Mouse (Mus musculus) hindbrain, postnatal 0 days (tissue): Measurements from ENCODE around the gene Qpct. TPM values are rescaled to one million over a fixed set of nuclear protein-coding genes. Genes with fewer than 3 reads are reported as not detected.
A peak's percentile ranks its signal among the peaks of the same experiment; 100 is the strongest.

Source experiments
- ATAC-seq: fragments of 200-750 bp; cut with Nextera tagmentation; 2 replicates; pipeline ENCODE4 v1.8.0; 2017; ENCODE audit warnings: mild to moderate bottlenecking, moderate TSS enrichment, moderate library complexity
- DNase-seq: peaks from one replicate; pipeline ENCODE4 v3.0.0-alpha.2; 2015; ENCODE audit warnings: low spot score
- H3K27ac ChIP-seq: fragments of 300-500 bp; sonication (generic); 2 replicates; pipeline ENCODE4 v1.5.1; 2014; ENCODE audit warnings: mild to moderate bottlenecking
- H3K27me3 ChIP-seq: fragments of 300-500 bp; sonication (generic); 2 replicates; pipeline ENCODE4 v1.6.1; 2014; ENCODE audit warnings: low read length, mixed read lengths; ENCODE audit not compliant: insufficient read depth
- H3K36me3 ChIP-seq: fragments of 300-500 bp; sonication (generic); 2 replicates; pipeline ENCODE4 v1.6.1; 2014; ENCODE audit warnings: low read length, mixed read lengths; ENCODE audit not compliant: insufficient read depth
- H3K4me1 ChIP-seq: fragments of 300-500 bp; sonication (generic); 2 replicates; pipeline ENCODE4 v1.6.1; 2014; ENCODE audit warnings: antibody characterized with exemption, low read length, mixed read lengths; ENCODE audit not compliant: insufficient read depth
- H3K4me2 ChIP-seq: fragments of 300-500 bp; sonication (generic); 2 replicates; pipeline ENCODE4 v1.6.1; 2014; ENCODE audit warnings: low read depth, mild to moderate bottlenecking, low read length, moderate library complexity, mixed read lengths
- H3K4me3 ChIP-seq: fragments of 300-500 bp; sonication (generic); 2 replicates; pipeline ENCODE4 v1.5.1; 2014; ENCODE audit warnings: low read length
- H3K9ac ChIP-seq: fragments of 300-500 bp; sonication (generic); replicated peaks from 2 replicates; pipeline ENCODE4 v1.6.1; 2014; ENCODE audit warnings: mild to moderate bottlenecking, low read length, moderate library complexity, mixed read lengths
- H3K9me3 ChIP-seq: fragments of 300-500 bp; sonication (generic); 2 replicates; pipeline ENCODE4 v1.6.1; 2016; ENCODE audit warnings: low read length, mixed read lengths
- CTCF ChIP-seq: IDR thresholded peaks from 2 replicates; pipeline ENCODE4 v1.5.1; 2016; ENCODE audit warnings: antibody characterized with exemption, control low read depth, low read depth
- WGBS: fragments of 180-500 bp; shearing (Covaris S2); extraction: QIAGEN DNeasy Blood & Tissue Kit; methylation state at CpG from one replicate; pipeline ENCODE4 v1.1.7; 2014; 5-methylcytosine and 5-hydroxymethylcytosine counted together
- polyA plus RNA-seq: library from polyadenylated mRNA; unstranded; fragments of >200 nt; fragmentation: Nextera tagmentation; extraction: Ambion mirVana; gene quantifications from 2 replicates; pipeline ENCODE4 v1.2.1, GENCODE M21; 2015
- total RNA-seq: library from RNA; depleted of rRNA; stranded (reverse); fragments of >200 nt; gene quantifications from 2 replicates; pipeline ENCODE4 v1.2.3, GENCODE M21; 2014

Qpct gene
- total and polyA plus RNA-seq, 2 experiments from 2014 or later = 30.8 to 37.3 TPM

GRCm38 (mm10) chr17:79020208-79020983 lies 31.3 kb upstream of the Qpct start, which contains the start of gene Prkd3:
Gene Prkd3, minus strand, starts transcription at chr17:79020816.
- no peaks in the 10 kb centered on the region for H3K36me3 ChIP-seq
- no peaks in the 10 kb centered on the region for H3K4me1 ChIP-seq
- 2% methylated on average over 73 of the region's 113 CpGs for WGBS
- H3K9me3 ChIP-seq = no peaks in the 10 kb centered on the region
- H3K4me3 ChIP-seq = peak within 1 kb of the TSS; percentile 74
- H3K27ac ChIP-seq = peak within 1 kb of the TSS; percentile 76
- H3K9ac ChIP-seq = peak within 1 kb of the TSS; percentile 65
- DNase-seq (peak; percentile 80), ATAC-seq (peak; percentile 96)
- no peak for TF ChIP-seq CTCF
- no peaks in the 10 kb centered on the region for H3K27me3 ChIP-seq
- peak within 1 kb of the TSS; percentile 73 for H3K4me2 ChIP-seq

DNA sequence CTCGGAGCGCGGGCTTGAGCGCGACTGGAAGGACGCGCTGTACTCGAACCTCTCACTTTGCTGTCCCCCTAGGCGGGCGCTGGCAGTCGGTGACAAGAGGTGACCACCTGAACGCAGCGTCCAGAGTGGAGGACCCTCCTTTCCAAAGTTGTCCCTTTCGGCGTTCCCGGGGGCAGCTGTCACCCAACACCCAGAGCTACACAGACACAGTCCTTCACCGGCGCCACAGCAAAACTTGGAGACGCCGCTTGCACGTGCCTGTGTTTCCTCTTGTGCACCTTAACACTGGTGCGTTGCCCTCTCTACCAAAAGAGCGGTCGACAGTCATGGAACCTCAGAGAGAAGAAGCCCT lies 30.7 kb upstream of the Qpct start:
- peak overlapping the region; percentile 76; the same call in 1 of the 2 replicates for H3K27ac ChIP-seq
- H3K4me3 ChIP-seq = peak overlapping the region; percentile 74
- 2% methylated on average over 24 of the region's 24 CpGs for WGBS
- H3K4me2 ChIP-seq = peak overlapping the region; percentile 73
- no peaks in the 10 kb centered on the region for H3K4me1 ChIP-seq
- no peaks in the 10 kb centered on the region for H3K27me3 ChIP-seq
- no peaks in the 10 kb centered on the region for H3K9me3 ChIP-seq
- H3K36me3 ChIP-seq = no peaks in the 10 kb centered on the region
- ATAC-seq (no peak), DNase-seq (no peak)
- H3K9ac ChIP-seq = peak overlapping the region; percentile 65
- no peak for TF ChIP-seq CTCF

- Histone ChIP-seq H3K4me2 (no peak overlapping the region), H3K4me1 (no peaks in the 10 kb centered on the region), H3K4me3 (no peak overlapping the region), H3K36me3 (no peaks in the 10 kb centered on the region), H3K9ac (no peak overlapping the region), H3K27me3 (no peaks in the 10 kb centered on the region), H3K27ac (no peak overlapping the region), H3K9me3 (no peaks in the 10 kb centered on the region)
- DNase-seq (no peak), ATAC-seq (no peak)
- WGBS = 61% methylated on average over 3 of the region's 3 CpGs
- TF ChIP-seq CTCF = no peak
These were observed 29.0 kb upstream of the Qpct start for GRCm38 (mm10) chr17:79022746-79023145.

DNA sequence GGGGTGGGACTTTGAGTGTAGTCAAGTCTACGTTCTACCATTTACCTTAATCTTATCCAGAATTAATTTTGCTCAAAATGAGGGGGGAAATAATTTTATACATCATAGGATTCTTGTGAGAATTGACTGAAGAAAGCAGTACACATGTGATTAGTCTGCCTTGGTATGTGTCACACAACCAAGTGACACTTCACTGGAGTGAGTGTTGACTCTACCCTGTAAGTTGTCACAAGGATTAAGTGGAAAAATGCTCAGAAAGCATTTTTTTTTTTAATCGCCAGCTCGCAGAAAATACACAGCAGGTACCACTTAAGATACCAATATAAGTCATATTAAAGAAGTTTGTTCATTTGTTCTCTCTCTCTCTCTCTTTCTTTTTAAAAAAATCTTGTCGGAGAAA lies 27.2 kb upstream of the Qpct start:
- no peak overlapping the region for H3K4me2 ChIP-seq
- no peaks in the 10 kb centered on the region for H3K4me1 ChIP-seq
- H3K36me3 ChIP-seq = no peaks in the 10 kb centered on the region
- no peak overlapping the region for H3K4me3 ChIP-seq
- H3K9ac ChIP-seq = no peak overlapping the region
- no peak for DNase-seq
- TF ChIP-seq CTCF = no peak
- no peak for ATAC-seq
- no peak overlapping the region for H3K27ac ChIP-seq
- 81% methylated on average over 4 of the region's 4 CpGs for WGBS
- H3K9me3 ChIP-seq = no peaks in the 10 kb centered on the region
- no peaks in the 10 kb centered on the region for H3K27me3 ChIP-seq

DNA sequence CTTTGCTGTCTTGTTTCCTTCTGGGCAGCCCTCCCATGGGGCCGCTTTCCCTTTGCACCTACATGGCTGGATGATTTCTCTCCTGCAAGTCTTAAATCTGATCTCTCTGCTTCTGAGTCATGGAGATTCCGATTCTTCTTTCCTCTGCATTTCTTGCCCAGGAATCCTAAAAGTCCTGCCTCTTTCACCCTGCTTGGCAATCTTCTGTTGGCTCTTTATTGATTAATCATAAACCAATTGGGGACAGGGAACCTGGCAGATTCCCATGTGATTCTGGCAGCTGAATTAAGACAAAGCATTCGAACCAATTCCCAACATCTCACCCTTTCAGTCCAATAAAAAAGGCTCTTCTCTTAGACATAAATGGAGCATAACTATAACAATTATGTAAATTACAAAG lies 22.5 kb upstream of the Qpct start:
- Histone ChIP-seq H3K9ac (no peak overlapping the region), H3K4me3 (no peak overlapping the region), H3K9me3 (no peaks in the 10 kb centered on the region; the same call in 1 of the 2 replicates), H3K4me2 (no peak overlapping the region), H3K27me3 (no peaks in the 10 kb centered on the region), H3K36me3 (no peaks in the 10 kb centered on the region), H3K4me1 (no peaks in the 10 kb centered on the region), H3K27ac (no peak overlapping the region)
- no peak for ATAC-seq
- WGBS = 88% methylated on average over 3 of the region's 3 CpGs
- TF ChIP-seq CTCF = no peak
- no peak for DNase-seq

DNA sequence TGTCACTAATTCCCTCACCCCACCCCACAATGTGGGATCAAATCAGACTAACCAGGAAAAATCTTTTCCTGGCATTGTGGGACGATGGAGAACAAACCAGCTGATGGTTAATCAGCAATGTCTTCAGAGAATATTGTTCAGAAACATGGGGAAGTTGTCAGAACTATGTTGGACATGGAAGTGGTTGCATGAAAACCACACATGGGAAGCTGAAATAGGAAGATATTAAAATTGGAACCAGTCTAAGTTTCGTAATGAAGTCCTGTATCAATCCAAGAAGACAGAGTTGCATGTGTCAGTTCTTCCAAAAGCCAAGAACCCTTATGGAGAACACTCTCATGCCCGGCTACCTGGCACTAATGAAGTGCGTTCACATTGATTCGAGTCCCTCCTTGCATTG lies 20.1 kb upstream of the Qpct start:
- ATAC-seq (no peak), DNase-seq (no peak)
- Histone ChIP-seq H3K9ac (no peak overlapping the region), H3K4me1 (no peaks in the 10 kb centered on the region), H3K4me2 (no peak overlapping the region), H3K9me3 (no peaks in the 10 kb centered on the region; the same call in 1 of the 2 replicates), H3K27ac (no peak overlapping the region), H3K4me3 (no peak overlapping the region), H3K27me3 (no peaks in the 10 kb centered on the region), H3K36me3 (no peaks in the 10 kb centered on the region)
- no peak for TF ChIP-seq CTCF
- WGBS = 87% methylated on average over 5 of the region's 5 CpGs

DNA sequence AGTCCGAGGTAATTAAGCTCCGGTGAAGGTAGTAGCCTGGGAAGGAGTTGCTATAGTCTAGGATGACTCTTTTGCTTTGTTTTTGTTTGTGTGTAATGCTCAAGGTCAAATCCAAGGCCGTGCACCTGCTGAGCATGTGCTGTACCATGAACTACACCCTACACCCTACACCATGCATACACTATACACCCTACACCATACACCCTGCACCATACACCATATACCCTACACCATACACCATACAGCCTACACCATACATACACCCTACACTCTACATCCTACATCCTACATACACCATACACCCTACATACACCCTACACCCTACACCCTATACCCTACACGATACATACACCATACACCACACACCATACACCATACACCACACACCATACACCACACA lies 18.9 kb upstream of the Qpct start:
- WGBS = 78% methylated on average over 4 of the region's 4 CpGs
- no peaks in the 10 kb centered on the region for H3K36me3 ChIP-seq
- DNase-seq (no peak), ATAC-seq (no peak)
- no peaks in the 10 kb centered on the region; the same call in 1 of the 2 replicates for H3K9me3 ChIP-seq
- H3K9ac ChIP-seq = no peak overlapping the region
- no peak for TF ChIP-seq CTCF
- no peak overlapping the region for H3K4me2 ChIP-seq
- no peaks in the 10 kb centered on the region for H3K4me1 ChIP-seq
- no peak overlapping the region for H3K27ac ChIP-seq
- H3K27me3 ChIP-seq = no peaks in the 10 kb centered on the region
- H3K4me3 ChIP-seq = no peak overlapping the region
